In genomic region chr3:122242876-122243275, GRCm38 (mm10) we compare ENCODE assay signal across 1 mouse cellular context.
A peak's percentile ranks its signal among the peaks of the same experiment; 100 is the strongest.
TF ChIP-seq lines count a peak whose summit lies in the region.

No protein-coding gene starts in this region.

TF ChIP-seq in MEL, 35 proteins besides CTCF, POLR2A, EP300 and RAD21 (continued from another document):
- TF ChIP-seq USF2 (IDR thresholded peaks at IDR 0.05; ENCODE audit: borderline replicate concordance in 1 of 2, insufficient read depth in 1 of 2, low read depth in 1 of 2, low read length in 2 of 2): no peak
- TF ChIP-seq GATA1 (IDR thresholded peaks at IDR 0.05; ENCODE audit: low read depth, low read length): peak; percentile 31; the same call in 1 of the 2 replicates
- no peak for TF ChIP-seq E2F4 (IDR thresholded peaks at IDR 0.05; ENCODE audit: borderline replicate concordance, low read depth, low read length)
- TF ChIP-seq ZMIZ1 (IDR thresholded peaks at IDR 0.05; ENCODE audit: low read depth, low read length): no peak
- TF ChIP-seq MYB (IDR thresholded peaks at IDR 0.05; ENCODE audit: low read depth, low read length): no peak
- TF ChIP-seq NELFE (IDR thresholded peaks at IDR 0.05; ENCODE audit: low read depth, low read length): 0 out of 2 replicates have a peak, but pooled peaks have one; percentile 10
- TF ChIP-seq TBP (IDR thresholded peaks at IDR 0.05; ENCODE audit: low read depth, low read length): 0 out of 2 replicates have a peak, but pooled peaks have one; percentile 25
- no peak for TF ChIP-seq ZKSCAN1 (IDR thresholded peaks at IDR 0.05; ENCODE audit: low read depth, low read length)
